Mouse (Mus musculus) cerebellum, postnatal 10 days (tissue): ENCODE results near the gene Ankrd28.
A peak's percentile ranks its signal among the peaks of the same experiment; 100 is the strongest.

Experiments
- DNase-seq, 2 experiments: peaks; one replicate each; pipeline ENCODE4 v3.0.0; 2021; ENCODE audit warnings: mixed read lengths in 2 of 2

Gene Ankrd28

GRCm38 (mm10) chr14:31664903-31665565 is 165.4 kb downstream of the Ankrd28 start:
- no peak for DNase-seq

- peak in 1 of 2 experiments; percentile 53 for DNase-seq
These were observed 166.2 kb downstream of the Ankrd28 start for GRCm38 (mm10) chr14:31664100-31664902.

- DNase-seq = peak in 1 of 2 experiments; percentile 4
These were observed 166.9 kb downstream of the Ankrd28 start for GRCm38 (mm10) chr14:31663376-31664099.

- DNase-seq = peak; percentile 72 to 86
These were observed 167.8 kb downstream of the Ankrd28 start for GRCm38 (mm10) chr14:31662555-31663211.

GRCm38 (mm10) chr14:31661671-31662554 is 168.5 kb downstream of the Ankrd28 start:
- DNase-seq = peak; percentile 88 to 90

- DNase-seq = no peak
These were observed 169.9 kb downstream of the Ankrd28 start for GRCm38 (mm10) chr14:31660312-31661093.

GRCm38 (mm10) chr14:31659501-31660181 is 170.8 kb downstream of the Ankrd28 start:
- peak in 1 of 2 experiments; percentile 24 for DNase-seq

GRCm38 (mm10) chr14:31658126-31658680 is 172.2 kb downstream of the Ankrd28 start:
- DNase-seq = peak; percentile 74 to 83

- peak; percentile 85 to 91 for DNase-seq
These were observed 173.4 kb downstream of the Ankrd28 start for GRCm38 (mm10) chr14:31656857-31657645.

- no peak for DNase-seq
These were observed 174.1 kb downstream of the Ankrd28 start for GRCm38 (mm10) chr14:31656386-31656785.

GRCm38 (mm10) chr14:31655406-31655805 is 175.0 kb downstream of the Ankrd28 start:
- no peak for DNase-seq

- peak; percentile 27 to 49 for DNase-seq
These were observed 175.6 kb downstream of the Ankrd28 start for GRCm38 (mm10) chr14:31654816-31655215.

GRCm38 (mm10) chr14:31653101-31653875 is 177.2 kb downstream of the Ankrd28 start:
- no peak for DNase-seq

- DNase-seq = no peak
These were observed 177.8 kb downstream of the Ankrd28 start for GRCm38 (mm10) chr14:31652624-31653023.

- no peak for DNase-seq
These were observed 178.3 kb downstream of the Ankrd28 start for GRCm38 (mm10) chr14:31652106-31652505.

GRCm38 (mm10) chr14:31651206-31651605 is 179.2 kb downstream of the Ankrd28 start:
- DNase-seq = no peak

GRCm38 (mm10) chr14:31650347-31650746 is 180.1 kb downstream of the Ankrd28 start:
- peak in 1 of 2 experiments; percentile 36 for DNase-seq
